Mouse (Mus musculus): Measurements from ENCODE around the gene Cadm4. TPM values are rescaled to one million over a fixed set of nuclear protein-coding genes. Genes with fewer than 3 reads are reported as not detected.
A peak's percentile ranks its signal among the peaks of the same experiment; 100 is the strongest.

The Cadm4 gene
- polyA plus RNA-seq, 1 experiment from 2014 or later, result 6.9 TPM

GRCm38 (mm10) chr7:24546634-24547389 is 65.0 kb downstream of the Cadm4 start:
- Histone ChIP-seq H3K9me3 (ENCODE audit: control insufficient read depth, low read length) (no peaks in the 10 kb centered on the region), H3K4me2 (ENCODE audit: low read depth) (peak overlapping the region; percentile 52), H3K36me3 (ENCODE audit: control insufficient read depth, insufficient read depth, low read length) (no peaks in the 10 kb centered on the region), H3K4me1 (ENCODE audit: control insufficient read depth, insufficient read depth, low read length) (0 out of 2 replicates have a peak, but pooled peaks cover 4% of the 10 kb centered on the region), H3K27me3 (ENCODE audit: control insufficient read depth, insufficient read depth, low read length) (no peaks in the 10 kb centered on the region), H3K27ac (ENCODE audit: low read depth, low read length) (peak overlapping the region; percentile 42; the same call in 1 of the 2 replicates), H3K9ac (ENCODE audit: low read length) (peak overlapping the region; percentile 71), H3K4me3 (ENCODE audit: low read depth, low read length) (peak overlapping the region; percentile 73)
- under 1% methylated on average over 48 of the region's 57 CpGs for WGBS
- peak; percentile 96 for ATAC-seq (ENCODE audit: insufficient read depth, low FRiP score, low TSS enrichment)
- DNase-seq (ENCODE audit: low spot score), result peak; percentile 99

DNA sequence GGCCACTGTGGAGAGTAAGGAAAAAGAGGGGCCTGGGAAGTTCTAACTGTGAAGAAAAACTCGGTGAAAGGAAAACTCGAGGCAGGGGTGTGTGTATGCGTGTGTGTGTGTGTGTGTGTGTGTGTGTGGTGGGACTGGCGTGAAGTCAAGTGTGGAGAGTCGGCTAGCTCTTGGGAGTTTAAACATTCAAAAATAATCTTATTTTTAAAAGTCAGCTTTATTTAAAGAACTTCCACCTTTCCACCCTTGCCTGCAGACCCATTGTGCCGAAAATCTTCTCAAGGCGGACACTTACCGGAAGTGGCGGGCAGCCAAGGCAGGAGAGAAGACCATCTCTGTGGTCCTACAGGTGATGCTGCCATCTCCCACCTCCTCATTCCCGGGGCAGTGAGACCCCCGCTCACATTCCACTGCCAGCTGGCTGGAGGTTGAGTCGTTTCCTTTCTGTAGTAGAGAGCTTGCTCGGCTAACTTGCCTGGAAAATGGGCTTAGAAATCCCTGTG is 65.8 kb downstream of the Cadm4 start:
- DNase-seq (ENCODE audit: low spot score), result no peak
- H3K4me2 ChIP-seq (ENCODE audit: low read depth), result peak overlapping the region; percentile 42
- H3K4me3 ChIP-seq (ENCODE audit: low read depth, low read length), result peak overlapping the region; percentile 73
- H3K36me3 ChIP-seq (ENCODE audit: control insufficient read depth, insufficient read depth, low read length), result peaks cover 2% of the 10 kb centered on the region
- ATAC-seq (ENCODE audit: insufficient read depth, low FRiP score, low TSS enrichment), result peak; percentile 28; the same call in 1 of the 2 replicates
- peak overlapping the region; percentile 42; the same call in 1 of the 2 replicates for H3K27ac ChIP-seq (ENCODE audit: low read depth, low read length)
- peak overlapping the region; percentile 71 for H3K9ac ChIP-seq (ENCODE audit: low read length)
- H3K9me3 ChIP-seq (ENCODE audit: control insufficient read depth, low read length), result no peaks in the 10 kb centered on the region
- 38% methylated on average over 13 of the region's 13 CpGs for WGBS
- no peaks in the 10 kb centered on the region for H3K27me3 ChIP-seq (ENCODE audit: control insufficient read depth, insufficient read depth, low read length)
- H3K4me1 ChIP-seq (ENCODE audit: control insufficient read depth, insufficient read depth, low read length), result 0 out of 2 replicates have a peak, but pooled peaks cover 4% of the 10 kb centered on the region

DNA sequence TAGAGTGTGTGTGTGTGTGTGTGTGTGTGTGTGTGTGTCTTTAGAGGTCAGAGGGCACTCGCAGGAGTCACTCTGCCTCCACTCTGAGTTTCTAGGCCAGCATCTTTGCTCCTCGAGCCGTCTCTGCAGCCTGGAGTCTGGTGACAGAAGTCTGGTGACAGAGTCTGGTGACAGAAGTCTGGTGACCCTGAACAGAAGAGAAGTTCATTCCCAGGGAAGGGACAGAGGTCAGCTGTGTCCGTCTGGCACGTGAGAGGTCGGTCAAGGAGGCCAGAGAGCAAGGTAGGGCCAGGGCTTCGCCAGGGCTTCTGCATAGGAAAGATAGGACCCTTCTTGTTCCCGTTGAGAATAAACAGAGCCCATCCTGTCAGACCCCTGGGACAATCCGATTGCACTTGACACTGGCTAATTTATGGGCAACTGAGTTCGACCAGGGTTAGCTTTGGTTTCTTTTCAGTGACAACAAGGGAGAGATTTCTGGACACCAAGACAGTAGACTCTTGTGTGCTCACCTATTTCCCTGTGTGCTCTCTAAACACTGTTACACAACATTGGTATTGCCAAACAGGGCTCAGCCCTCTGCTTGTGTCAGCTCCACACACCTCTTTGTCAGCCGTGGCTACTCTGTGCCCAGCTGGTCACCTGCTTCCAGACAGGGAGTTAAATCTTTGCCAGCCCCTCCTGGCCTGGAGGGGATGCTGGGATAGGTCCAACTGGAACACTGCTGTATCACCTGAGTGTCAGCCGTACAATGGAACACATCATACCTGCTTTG is 70.3 kb downstream of the Cadm4 start:
- H3K9ac ChIP-seq (ENCODE audit: low read length), result no peak overlapping the region
- ATAC-seq (ENCODE audit: insufficient read depth, low FRiP score, low TSS enrichment) (no peak), DNase-seq (ENCODE audit: low spot score) (no peak)
- H3K9me3 ChIP-seq (ENCODE audit: control insufficient read depth, low read length), result no peaks in the 10 kb centered on the region
- WGBS, result 83% methylated on average over 12 of the region's 12 CpGs
- H3K27ac ChIP-seq (ENCODE audit: low read depth, low read length), result no peak overlapping the region
- no peak overlapping the region for H3K4me3 ChIP-seq (ENCODE audit: low read depth, low read length)
- H3K36me3 ChIP-seq (ENCODE audit: control insufficient read depth, insufficient read depth, low read length), result peaks cover 6% of the 10 kb centered on the region
- H3K4me1 ChIP-seq (ENCODE audit: control insufficient read depth, insufficient read depth, low read length), result no peaks in the 10 kb centered on the region
- no peaks in the 10 kb centered on the region for H3K27me3 ChIP-seq (ENCODE audit: control insufficient read depth, insufficient read depth, low read length)
- no peak overlapping the region for H3K4me2 ChIP-seq (ENCODE audit: low read depth)

Other genes with a start within 250 kb of the Cadm4 start
- gene Zfp109, start 244.5 kb upstream of the Cadm4 start, polyA plus RNA-seq (2014; fragmentation: Nextera tagmentation; extraction: Ambion mirVana), result 4.8 and 5.5 TPM in 2 replicates
- 3.4 and 3.7 TPM in 2 replicates for gene Zfp108, start 227.2 kb upstream of the Cadm4 start, polyA plus RNA-seq (2014; fragmentation: Nextera tagmentation; extraction: Ambion mirVana)
- gene Zfp93, start 211.6 kb upstream of the Cadm4 start, polyA plus RNA-seq (2014; fragmentation: Nextera tagmentation; extraction: Ambion mirVana), result 8.1 and 9.2 TPM in 2 replicates
- gene Zfp61, start 180.8 kb upstream of the Cadm4 start, polyA plus RNA-seq (2014; fragmentation: Nextera tagmentation; extraction: Ambion mirVana), result 34.4 and 40.9 TPM in 2 replicates
- gene Zfp94, start 165.4 kb upstream of the Cadm4 start, polyA plus RNA-seq (2014; fragmentation: Nextera tagmentation; extraction: Ambion mirVana), result 12.2 and 16.5 TPM in 2 replicates
- not detected in 2 replicates for gene Tescl, start 148.1 kb upstream of the Cadm4 start, polyA plus RNA-seq (2014; fragmentation: Nextera tagmentation; extraction: Ambion mirVana)
- gene Lypd5, start 132.8 kb upstream of the Cadm4 start, polyA plus RNA-seq (2014; fragmentation: Nextera tagmentation; extraction: Ambion mirVana), result not detected in 2 replicates
- gene Kcnn4, start 111.8 kb upstream of the Cadm4 start, polyA plus RNA-seq (2014; fragmentation: Nextera tagmentation; extraction: Ambion mirVana), result 2.4 and 3.8 TPM in 2 replicates
- gene Smg9, start 82.4 kb upstream of the Cadm4 start, polyA plus RNA-seq (2014; fragmentation: Nextera tagmentation; extraction: Ambion mirVana), result 21.8 and 27.3 TPM in 2 replicates
- gene Irgc1, start 29.7 kb upstream of the Cadm4 start, polyA plus RNA-seq (2014; fragmentation: Nextera tagmentation; extraction: Ambion mirVana), result not detected in 2 replicates
- 1.5 and 2.2 TPM in 2 replicates for gene Plaur, start 19.5 kb upstream of the Cadm4 start, polyA plus RNA-seq (2014; fragmentation: Nextera tagmentation; extraction: Ambion mirVana)
- gene Zfp428, start 25.0 kb downstream of the Cadm4 start, polyA plus RNA-seq (2014; fragmentation: Nextera tagmentation; extraction: Ambion mirVana), result 69.2 and 79.1 TPM in 2 replicates
- gene AC161166.1, start 30.4 kb downstream of the Cadm4 start, polyA plus RNA-seq (2014; fragmentation: Nextera tagmentation; extraction: Ambion mirVana), result 0.50 and 0.70 TPM in 2 replicates
- gene Irgq, start 48.7 kb downstream of the Cadm4 start, polyA plus RNA-seq (2014; fragmentation: Nextera tagmentation; extraction: Ambion mirVana), result 16.4 and 19.1 TPM in 2 replicates
- gene Pinlyp, start 64.1 kb downstream of the Cadm4 start, polyA plus RNA-seq (2014; fragmentation: Nextera tagmentation; extraction: Ambion mirVana), result not detected in 2 replicates
- gene Xrcc1, start 64.3 kb downstream of the Cadm4 start, polyA plus RNA-seq (2014; fragmentation: Nextera tagmentation; extraction: Ambion mirVana), result 100 and 120 TPM in 2 replicates
- gene Ethe1, start 105.5 kb downstream of the Cadm4 start, polyA plus RNA-seq (2014; fragmentation: Nextera tagmentation; extraction: Ambion mirVana), result 23.4 and 23.5 TPM in 2 replicates
- gene Zfp575, start 105.6 kb downstream of the Cadm4 start, polyA plus RNA-seq (2014; fragmentation: Nextera tagmentation; extraction: Ambion mirVana), result 1.7 and 2.1 TPM in 2 replicates
- 0.11 TPM in 1 of 2 replicates, not detected in the other for gene Phldb3, start 128.7 kb downstream of the Cadm4 start, polyA plus RNA-seq (2014; fragmentation: Nextera tagmentation; extraction: Ambion mirVana)
- 0.76 and 0.99 TPM in 2 replicates for gene Lypd3, start 154.5 kb downstream of the Cadm4 start, polyA plus RNA-seq (2014; fragmentation: Nextera tagmentation; extraction: Ambion mirVana)
- not detected in 2 replicates for gene Tex101, start 194.7 kb downstream of the Cadm4 start, polyA plus RNA-seq (2014; fragmentation: Nextera tagmentation; extraction: Ambion mirVana)
- gene BC049730, start 227.2 kb downstream of the Cadm4 start, polyA plus RNA-seq (2014; fragmentation: Nextera tagmentation; extraction: Ambion mirVana), result not detected in 2 replicates
- not detected in 2 replicates for gene Gm4763, start 244.9 kb downstream of the Cadm4 start, polyA plus RNA-seq (2014; fragmentation: Nextera tagmentation; extraction: Ambion mirVana)